Mouse (Mus musculus): ENCODE measurements at regions not wholly inside any gene's neighbourhood (a gene's known extent, or its start where the extent isn't known, plus 50 kb on each side); places are given as distances from the start of the nearest gene placed in this dataset.

DNA sequence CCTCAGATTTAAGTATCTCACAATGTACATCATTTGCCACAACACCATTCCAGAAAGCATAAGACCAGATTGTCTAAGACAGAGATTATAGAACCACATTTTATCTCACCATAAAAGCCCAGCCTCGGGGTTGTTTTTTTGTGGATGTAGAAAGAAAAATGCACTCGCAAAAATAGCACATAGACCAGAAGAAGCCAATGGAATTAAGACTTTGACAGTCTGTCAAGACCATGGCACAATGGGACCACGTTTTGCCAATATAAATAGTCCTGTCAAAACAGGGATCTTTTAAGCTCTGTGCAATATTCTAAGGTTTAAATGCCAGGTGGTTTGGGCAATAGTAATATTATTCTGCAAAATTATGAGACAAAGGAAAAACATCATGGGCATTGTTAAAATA, 547.3 kb downstream of the Adgrl2 start:
- DNase-seq (ENCODE audit: low spot score in 2 of 2) = no peak

- DNase-seq (ENCODE audit: low spot score in 2 of 2) = no peak
Measured at GRCm38 (mm10) chr3:148434033-148434432, 556.3 kb downstream of the Adgrl2 start.

DNA sequence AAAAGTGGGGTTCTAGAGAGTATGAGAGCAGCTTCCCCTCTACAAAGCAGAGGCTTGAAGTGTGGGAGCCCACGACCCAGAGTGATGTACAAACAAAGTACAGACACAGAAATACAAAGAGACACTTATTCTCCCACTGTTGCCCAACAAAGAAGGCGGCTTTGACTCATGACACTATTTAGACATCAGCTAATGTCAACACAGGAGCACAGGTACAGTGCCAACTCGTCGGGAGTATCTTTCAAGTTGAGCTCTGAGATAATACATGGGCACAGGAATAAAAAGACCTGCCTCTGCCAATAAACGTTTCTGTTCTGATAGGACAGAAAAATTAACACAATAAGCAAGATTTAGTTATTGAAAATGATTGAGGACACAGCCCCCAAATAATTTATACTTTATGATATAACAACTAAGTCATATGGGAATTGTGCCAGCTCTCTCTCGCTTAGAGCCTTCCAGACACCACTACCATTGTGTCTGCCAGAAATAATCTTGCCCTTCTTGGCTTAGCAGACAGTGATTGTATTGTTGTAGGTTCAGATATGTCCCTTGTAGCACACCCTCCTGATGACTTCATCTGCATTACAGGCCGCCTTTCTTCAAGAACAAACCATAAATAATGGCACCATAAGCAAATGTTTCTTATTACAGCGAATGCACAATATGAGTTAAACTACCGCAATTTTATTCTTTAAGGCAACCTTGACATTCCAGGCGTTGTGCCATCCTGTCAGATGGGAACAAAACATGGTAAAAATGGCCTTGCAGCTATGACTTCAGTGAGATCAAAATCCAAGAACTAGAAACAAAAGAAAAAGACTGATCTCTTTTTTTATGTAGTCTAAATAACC, 561.1 kb downstream of the Adgrl2 start:
- DNase-seq (ENCODE audit: low spot score in 2 of 2) = no peak

DNA sequence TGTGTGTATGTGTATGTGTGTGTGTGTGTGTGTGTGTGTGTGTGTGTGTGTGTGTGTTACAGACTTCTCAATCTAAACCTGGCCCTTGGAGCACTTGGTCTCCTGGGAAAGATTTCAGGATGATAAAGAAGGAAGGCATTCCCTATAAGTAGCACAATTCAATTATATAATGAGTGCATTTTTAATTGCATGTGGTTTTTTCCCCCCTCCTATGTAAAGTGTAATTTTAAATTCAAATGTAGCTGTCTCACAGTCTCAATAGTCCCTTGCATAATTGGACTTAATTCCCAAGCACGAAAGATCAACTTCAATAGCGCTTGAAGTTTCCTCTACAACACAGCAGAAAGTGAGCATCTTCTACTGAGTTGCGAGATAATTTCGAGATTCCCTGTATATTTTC, 566.3 kb downstream of the Adgrl2 start:
- DNase-seq (ENCODE audit: low spot score in 2 of 2) = no peak

- DNase-seq (ENCODE audit: low spot score in 2 of 2) = no peak
Measured at GRCm38 (mm10) chr3:148423383-148423782, 567.0 kb downstream of the Adgrl2 start.

DNA sequence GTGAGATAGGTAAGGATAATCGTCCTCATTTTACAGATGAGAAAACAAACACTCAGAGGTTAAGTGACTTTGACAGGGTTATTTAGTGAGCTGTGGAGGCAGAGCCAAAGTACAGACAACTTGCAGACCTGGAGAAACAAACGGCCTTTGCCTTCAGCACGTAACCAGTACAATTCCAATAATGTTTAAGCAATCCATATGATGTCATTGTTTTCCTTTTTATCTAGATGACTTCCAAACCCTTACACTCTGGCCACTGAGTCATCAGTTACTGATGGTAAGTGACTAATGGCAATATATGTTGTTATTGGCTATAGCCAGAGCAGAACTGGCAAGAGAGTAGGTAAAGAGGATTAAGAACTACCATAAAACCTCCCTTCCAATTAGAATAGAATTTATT, 567.6 kb downstream of the Adgrl2 start:
- DNase-seq (ENCODE audit: low spot score in 2 of 2) = no peak

GRCm38 (mm10) chr3:148422205-148422604, 568.1 kb downstream of the Adgrl2 start:
- no peak for DNase-seq (ENCODE audit: low spot score in 2 of 2)

DNA sequence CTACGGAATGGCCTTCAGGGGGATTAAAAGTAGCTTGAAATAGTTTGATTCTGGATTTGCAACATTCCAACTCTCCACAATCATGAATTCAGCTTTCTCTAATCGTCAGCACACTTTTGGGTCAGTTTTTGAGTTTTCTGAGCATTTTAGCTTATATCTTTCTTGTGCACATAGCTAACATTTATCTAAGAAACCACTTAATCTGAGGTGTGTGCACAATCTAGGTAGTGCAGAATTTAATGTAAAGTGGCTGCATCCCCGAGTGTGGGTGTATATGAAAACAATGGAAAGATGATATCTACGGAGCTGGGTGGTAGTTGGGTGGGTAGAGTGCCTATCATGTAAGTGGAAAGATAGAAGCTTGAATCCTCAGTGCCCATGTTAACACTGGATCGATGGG, 570.1 kb downstream of the Adgrl2 start:
- no peak for DNase-seq (ENCODE audit: low spot score in 2 of 2)

DNA sequence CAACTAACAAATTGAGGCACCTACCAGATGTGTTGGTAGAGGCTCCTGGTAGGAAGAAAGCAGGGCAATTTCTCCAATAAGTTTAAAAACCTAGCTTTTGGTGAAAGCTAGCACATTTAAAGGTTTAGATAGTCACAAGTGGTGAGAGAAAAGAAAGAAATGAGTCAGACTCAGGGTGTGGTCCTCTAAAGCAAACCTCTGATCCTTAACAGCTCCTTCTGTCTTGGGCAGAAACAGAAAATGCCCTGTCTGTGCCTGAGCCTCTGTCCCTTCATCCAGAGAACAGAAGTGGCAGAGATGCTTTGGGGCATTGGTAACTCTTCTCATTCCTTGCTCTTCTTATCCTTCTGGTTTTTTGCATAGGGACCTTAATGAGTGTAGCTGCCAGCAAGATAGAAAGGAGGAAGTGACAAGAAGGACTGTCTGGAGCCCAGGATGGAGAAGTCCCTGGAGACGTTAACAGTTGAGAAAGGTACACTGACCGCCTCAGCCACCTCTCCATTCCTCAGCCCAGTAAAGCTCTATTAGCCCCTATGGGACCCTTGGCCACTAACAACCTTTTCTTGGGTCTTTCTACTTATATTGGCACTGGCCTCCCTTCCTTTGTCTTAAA, 570.8 kb downstream of the Adgrl2 start:
- no peak for DNase-seq (ENCODE audit: low spot score in 2 of 2)

DNA sequence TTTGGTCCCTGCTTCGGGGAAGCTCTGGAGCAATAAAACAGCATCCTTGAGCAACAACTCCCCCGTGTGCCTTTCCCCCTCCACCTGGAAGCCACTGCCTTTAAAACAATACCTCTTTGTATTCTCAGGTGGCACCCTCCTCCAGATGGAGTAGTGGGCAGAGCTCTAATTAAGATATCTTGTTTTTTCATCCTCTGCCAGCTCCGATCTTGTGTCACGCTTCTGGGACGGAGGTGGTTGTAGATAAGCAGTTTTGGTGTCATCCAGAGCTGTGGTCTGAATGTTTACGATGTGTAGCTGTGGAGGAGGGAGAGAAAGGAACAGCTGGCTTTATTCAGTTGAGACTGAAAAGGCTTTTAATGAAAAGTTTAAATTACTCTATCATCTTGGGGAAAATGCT, 572.3 kb downstream of the Adgrl2 start:
- DNase-seq (ENCODE audit: low spot score in 2 of 2) = no peak

DNA sequence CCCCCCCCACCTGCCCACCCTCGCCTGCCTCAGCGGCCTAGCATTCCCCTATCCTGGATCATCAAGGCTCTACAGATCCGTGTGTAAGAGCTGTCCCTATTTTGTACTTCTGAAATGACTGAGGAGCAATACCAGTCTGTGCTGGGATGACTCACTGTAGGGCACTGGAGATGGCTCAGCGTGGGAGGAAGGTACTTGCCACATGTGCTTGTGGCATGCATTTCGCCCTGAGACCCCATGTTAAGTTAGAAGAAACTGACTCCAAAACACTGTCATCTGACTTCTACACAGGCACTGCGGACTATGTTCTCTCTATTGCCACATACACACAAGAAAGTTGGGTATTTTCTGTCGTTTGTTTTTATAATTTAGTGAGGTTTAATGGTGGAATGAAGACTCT, 574.9 kb downstream of the Adgrl2 start:
- DNase-seq (ENCODE audit: low spot score in 2 of 2) = no peak

- DNase-seq (ENCODE audit: low spot score in 2 of 2) = no peak
Measured at GRCm38 (mm10) chr3:148413027-148413426, 577.3 kb downstream of the Adgrl2 start.

DNA sequence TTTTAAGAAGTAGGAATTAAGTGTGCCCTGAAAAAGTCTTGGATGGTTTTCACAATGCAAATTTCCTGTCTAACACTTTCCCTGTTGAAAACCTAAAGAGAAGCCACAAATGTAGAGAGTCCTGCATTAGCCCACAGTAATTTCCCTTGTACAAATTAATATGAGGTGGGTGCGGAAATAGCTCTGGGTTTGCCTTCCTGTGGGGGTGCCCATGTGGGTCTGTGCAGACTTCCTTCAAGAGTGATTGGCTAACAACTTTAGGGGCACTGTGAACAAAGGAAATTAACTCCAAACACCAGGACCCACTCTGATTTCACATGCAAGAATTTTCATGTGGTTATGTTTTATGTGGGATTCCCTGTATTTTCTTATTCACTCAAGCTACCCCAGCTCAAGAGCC, 578.2 kb downstream of the Adgrl2 start:
- DNase-seq (ENCODE audit: low spot score in 2 of 2) = no peak

GRCm38 (mm10) chr3:148398349-148398748, 592.0 kb downstream of the Adgrl2 start:
- DNase-seq (ENCODE audit: low spot score in 2 of 2) = no peak

GRCm38 (mm10) chr3:148387550-148387949, 602.8 kb downstream of the Adgrl2 start:
- DNase-seq (ENCODE audit: low spot score in 2 of 2) = no peak

- no peak for DNase-seq (ENCODE audit: low spot score in 2 of 2)
Measured at GRCm38 (mm10) chr3:148385712-148386111, 604.6 kb downstream of the Adgrl2 start.

- no peak for DNase-seq (ENCODE audit: low spot score in 2 of 2)
Measured at GRCm38 (mm10) chr3:148381057-148381456, 609.3 kb downstream of the Adgrl2 start.

DNA sequence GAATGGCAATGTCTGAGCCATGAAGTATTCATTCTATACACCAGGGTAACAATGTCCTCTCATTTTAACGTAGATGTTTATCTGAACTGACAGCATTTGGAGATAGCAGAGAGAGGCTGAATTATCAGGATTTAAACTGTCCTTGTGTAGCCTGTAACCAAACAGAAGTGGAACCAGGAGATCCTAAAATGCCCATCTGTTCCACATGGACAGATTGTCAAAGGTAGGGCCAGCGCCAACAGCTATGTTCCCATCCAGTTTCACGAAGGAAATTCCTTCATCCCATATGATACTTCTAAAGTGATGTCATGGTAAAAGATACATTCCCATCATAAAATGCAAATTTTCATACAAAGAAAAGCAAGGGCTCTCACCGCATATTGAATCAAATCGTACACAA, 627.0 kb downstream of the Adgrl2 start:
- DNase-seq (ENCODE audit: low spot score in 2 of 2) = no peak

DNA sequence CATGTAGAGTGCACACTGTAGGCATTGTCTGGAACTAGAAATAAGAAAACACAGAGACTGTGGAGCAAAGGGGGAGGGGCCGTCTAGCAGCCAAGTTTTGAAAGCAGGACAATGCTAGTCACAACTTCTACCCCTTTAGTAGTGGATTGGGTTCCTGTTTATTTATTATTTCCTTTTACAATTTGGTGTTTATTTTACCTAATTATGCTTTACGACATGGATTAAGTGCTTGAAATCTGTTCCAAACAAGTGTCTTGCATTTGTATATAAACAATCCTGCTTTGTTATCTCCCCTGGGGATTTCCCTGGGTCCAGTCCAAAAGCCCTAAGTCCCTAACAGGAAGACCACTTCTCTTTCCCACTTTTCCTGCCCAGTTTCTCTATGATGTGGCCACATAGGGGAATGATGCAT, 627.9 kb downstream of the Adgrl2 start:
- DNase-seq (ENCODE audit: low spot score in 2 of 2) = no peak

- peak in 1 of 2 experiments; percentile 5 for DNase-seq (ENCODE audit: low spot score in 2 of 2)
Measured at GRCm38 (mm10) chr3:148343633-148344361, 646.6 kb downstream of the Adgrl2 start.

GRCm38 (mm10) chr3:148343256-148343632, 647.1 kb downstream of the Adgrl2 start:
- no peak for DNase-seq (ENCODE audit: low spot score in 2 of 2)

GRCm38 (mm10) chr3:148339258-148339657, 651.1 kb downstream of the Adgrl2 start:
- no peak for DNase-seq (ENCODE audit: low spot score in 2 of 2)

DNA sequence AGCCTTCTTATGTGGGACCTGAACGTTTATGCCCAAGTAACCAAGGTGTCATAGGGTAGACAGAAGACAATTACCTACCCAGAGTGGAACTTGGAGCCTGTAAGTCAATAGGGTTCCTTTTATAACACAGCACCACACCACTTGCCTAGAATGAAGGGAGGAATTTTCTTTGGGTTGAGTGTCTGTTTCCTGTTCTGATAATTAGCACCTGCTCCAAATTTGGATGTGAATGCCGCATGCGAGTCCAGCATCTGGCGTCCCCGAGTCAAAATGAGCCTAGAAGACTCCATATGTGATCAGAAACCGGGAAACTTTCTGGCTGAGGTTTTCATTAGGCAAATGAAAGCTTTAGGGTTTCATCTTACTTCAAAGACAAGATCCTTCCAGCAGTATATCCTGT, 653.7 kb downstream of the Adgrl2 start:
- no peak for DNase-seq (ENCODE audit: low spot score in 2 of 2)

Data from spleen, postnatal 36 days (tissue).